In the genomic region with DNA sequence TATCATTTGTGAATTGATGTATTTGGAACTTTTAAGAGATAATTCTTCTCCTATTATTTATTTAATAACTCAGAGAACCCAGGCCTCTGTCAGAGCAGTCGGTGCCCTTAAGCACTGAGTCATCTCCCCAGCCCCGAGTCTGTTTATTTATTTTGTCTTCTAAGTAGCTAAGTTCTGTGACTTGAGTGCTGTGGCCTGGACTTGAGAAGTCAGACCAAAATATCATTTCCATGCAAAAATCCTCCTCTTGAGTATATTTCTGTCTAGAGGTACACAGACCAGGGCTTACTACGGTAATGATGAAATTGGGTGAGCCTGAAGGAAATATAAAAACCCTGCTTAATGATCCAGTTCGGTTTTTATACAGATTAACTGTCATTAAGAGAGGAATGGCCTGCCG, we compare ENCODE assay signal across 17 mouse cellular contexts. TPM values are rescaled to one million over a fixed set of nuclear protein-coding genes. Genes with fewer than 3 reads are reported as not detected.
A peak's percentile ranks its signal among the peaks of the same experiment; 100 is the strongest.
DNase-seq lines count a peak whose midpoint lies in the region; ATAC-seq and TF ChIP-seq lines count a peak whose summit lies in the region.
"Had no signal": no experiment of that assay in that cellular context is flagged by ENCODE, and none has a peak within 500 bp of the region (broad histone marks: within the 10 kb centered on the region; RNA-seq: fewer than 3 reads in every experiment).

No protein-coding gene starts in this region.

- peak overlapping the region; percentile 75; the same call in 1 of the 2 replicates for H3K27ac ChIP-seq in cerebellum, adult 2 months (ENCODE audit: insufficient read depth, low read length)
- H3K27ac ChIP-seq in heart, postnatal 0 days (ENCODE audit: low read depth) = no peak overlapping the region
- H3K27ac ChIP-seq in heart, adult 2 months = no peak overlapping the region
- H3K27ac ChIP-seq in lung, embryonic 14.5 days (ENCODE audit: low read depth) = no peak overlapping the region
- H3K27ac ChIP-seq in neural tube, embryonic 12.5 days = no peak overlapping the region
- H3K27ac ChIP-seq: embryonic facial prominence, embryonic 12.5 days; forebrain, embryonic 15.5 days; heart, embryonic 10.5 days; hindbrain, embryonic 10.5 days; intestine, embryonic 15.5 days had no signal

- no peak overlapping the region for H3K9ac ChIP-seq in heart, postnatal 0 days (replicated peaks; ENCODE audit: low read depth, low read length)
- no peak overlapping the region for H3K9ac ChIP-seq in heart, adult 2 months (ENCODE audit: low read depth, low read length)
- H3K9ac ChIP-seq in lung, embryonic 14.5 days = no peak overlapping the region
- no peak overlapping the region for H3K9ac ChIP-seq in neural tube, embryonic 12.5 days
- H3K9ac ChIP-seq: embryonic facial prominence, embryonic 12.5 days; forebrain, embryonic 15.5 days; intestine, embryonic 15.5 days had no signal

- intact Hi-C loops in heart, adult 2 months (cut with DNase I) = loop anchor here (2.0 kb wide), 1 partner anchor 241 kb away; no protein-coding TSS in a partner anchor

- 52% methylated on average over 5 of the region's 5 CpGs for WGBS in cerebellum, adult 2 months
- WGBS in heart, postnatal 0 days = 65% methylated on average over 5 of the region's 5 CpGs
- 65% methylated on average over 5 of the region's 5 CpGs for WGBS in heart, adult 2 months
- WGBS in lung, embryonic 14.5 days = 36% methylated on average over 5 of the region's 5 CpGs
- 66% methylated on average over 5 of the region's 5 CpGs for WGBS in neural tube, embryonic 12.5 days

- no peak for TF ChIP-seq EP300 in heart, postnatal 0 days (IDR thresholded peaks at IDR 0.05; ENCODE audit: low read depth)
- no peak for TF ChIP-seq EP300 in heart, adult 2 months (IDR thresholded peaks at IDR 0.05; ENCODE audit: insufficient read depth, low read depth, low read length)

- no peaks in the 10 kb centered on the region for H3K36me3 ChIP-seq in heart, postnatal 0 days (replicated peaks; ENCODE audit: control insufficient read depth, insufficient read depth, low read length)
- peaks cover 9% of the 10 kb centered on the region for H3K36me3 ChIP-seq in heart, adult 2 months (ENCODE audit: control insufficient read depth, insufficient read depth, low read length)
- H3K36me3 ChIP-seq in lung, embryonic 14.5 days (ENCODE audit: insufficient read depth) = no peaks in the 10 kb centered on the region
- H3K36me3 ChIP-seq in neural tube, embryonic 12.5 days = no peaks in the 10 kb centered on the region
- H3K36me3 ChIP-seq: embryonic facial prominence, embryonic 12.5 days; forebrain, embryonic 15.5 days; heart, embryonic 10.5 days; hindbrain, embryonic 10.5 days; intestine, embryonic 15.5 days had no signal

- ATAC-seq in heart, postnatal 0 days (ENCODE audit: insufficient read depth, low read depth) = no peak
- no peak for ATAC-seq in lung, embryonic 14.5 days (ENCODE audit: insufficient read depth)
- peak; percentile 41 for ATAC-seq in neural tube, embryonic 12.5 days (ENCODE audit: low FRiP score, low read depth)
- ATAC-seq: activated CD4-positive, CD25-positive, alpha-beta regulatory T cell, adult 4 months; intestine, embryonic 15.5 days; Patski had no signal

- H3K27me3 ChIP-seq in cerebellum, adult 2 months (ENCODE audit: control insufficient read depth, insufficient read depth, low read length) = no peaks in the 10 kb centered on the region
- H3K27me3 ChIP-seq in heart, postnatal 0 days (ENCODE audit: control insufficient read depth, insufficient read depth, low read length) = no peaks in the 10 kb centered on the region
- H3K27me3 ChIP-seq in heart, adult 2 months (ENCODE audit: control insufficient read depth, insufficient read depth, low read length) = no peaks in the 10 kb centered on the region
- no peaks in the 10 kb centered on the region for H3K27me3 ChIP-seq in lung, embryonic 14.5 days (ENCODE audit: insufficient read depth, low read length)
- no peaks in the 10 kb centered on the region for H3K27me3 ChIP-seq in neural tube, embryonic 12.5 days (replicated peaks)
- H3K27me3 ChIP-seq: embryonic facial prominence, embryonic 12.5 days; forebrain, embryonic 15.5 days; intestine, embryonic 15.5 days; Patski had no signal

- peaks cover 3% of the 10 kb centered on the region; the same call in 1 of the 2 replicates for H3K79me2 ChIP-seq in heart, adult 2 months (replicated peaks; ENCODE audit: control insufficient read depth, insufficient read depth, low read length)

- H3K9me3 ChIP-seq in heart, postnatal 0 days (replicated peaks; ENCODE audit: control insufficient read depth, low read length) = no peaks in the 10 kb centered on the region
- no peaks in the 10 kb centered on the region for H3K9me3 ChIP-seq in lung, embryonic 14.5 days (ENCODE audit: low read depth, low read length)
- H3K9me3 ChIP-seq in neural tube, embryonic 12.5 days = no peaks in the 10 kb centered on the region
- H3K9me3 ChIP-seq: embryonic facial prominence, embryonic 12.5 days; forebrain, embryonic 15.5 days; heart, embryonic 10.5 days; hindbrain, embryonic 10.5 days; intestine, embryonic 15.5 days had no signal

- DNase-seq in cerebellum, adult 2 months = no peak
- DNase-seq in cerebellum, postnatal 36 days = no peak
- peak; percentile 4 for DNase-seq in heart, postnatal 0 days (ENCODE audit: low spot score)
- no peak for DNase-seq in heart, adult 2 months
- peak; percentile 33 for DNase-seq in lung, embryonic 14.5 days
- DNase-seq in lung, postnatal 36 days = no peak
- no peak for DNase-seq in neural tube, embryonic 10.5 days (ENCODE audit: extremely low spot score, low spot score)
- DNase-seq: adrenal gland, postnatal 14 days; gastrocnemius, postnatal 14 days had no signal

- no peak overlapping the region for H3K4me3 ChIP-seq in cerebellum, adult 2 months (replicated peaks; ENCODE audit: insufficient read depth, low read depth, low read length)
- H3K4me3 ChIP-seq in heart, postnatal 0 days (ENCODE audit: low read depth, low read length) = no peak overlapping the region
- H3K4me3 ChIP-seq in heart, adult 2 months = no peak overlapping the region
- H3K4me3 ChIP-seq in lung, embryonic 14.5 days (ENCODE audit: low read depth, low read length) = no peak overlapping the region
- no peak overlapping the region for H3K4me3 ChIP-seq in neural tube, embryonic 12.5 days
- H3K4me3 ChIP-seq: embryonic facial prominence, embryonic 12.5 days; forebrain, embryonic 15.5 days; heart, embryonic 10.5 days; hindbrain, embryonic 10.5 days; intestine, embryonic 15.5 days had no signal

- TF ChIP-seq POLR2A in cerebellum, adult 2 months (IDR thresholded peaks at IDR 0.05; ENCODE audit: borderline replicate concordance, insufficient read depth, low read length) = no peak
- TF ChIP-seq POLR2A in heart, adult 2 months (IDR thresholded peaks at IDR 0.05; ENCODE audit: insufficient read depth, low read depth, low read length) = no peak

- H3K4me2 ChIP-seq in heart, postnatal 0 days (ENCODE audit: low read depth, low read length) = no peak overlapping the region
- H3K4me2 ChIP-seq in lung, embryonic 14.5 days = no peak overlapping the region
- no peak overlapping the region for H3K4me2 ChIP-seq in neural tube, embryonic 12.5 days (replicated peaks)
- H3K4me2 ChIP-seq: embryonic facial prominence, embryonic 12.5 days; forebrain, embryonic 15.5 days; intestine, embryonic 15.5 days had no signal

- peaks cover 45% of the 10 kb centered on the region for H3K4me1 ChIP-seq in cerebellum, adult 2 months (ENCODE audit: control insufficient read depth, insufficient read depth, low read length)
- peaks cover 17% of the 10 kb centered on the region; the same call in 1 of the 2 replicates for H3K4me1 ChIP-seq in heart, postnatal 0 days (ENCODE audit: control insufficient read depth, insufficient read depth)
- peaks cover 8% of the 10 kb centered on the region for H3K4me1 ChIP-seq in heart, adult 2 months (ENCODE audit: control insufficient read depth, insufficient read depth, low read length)
- peaks cover 10% of the 10 kb centered on the region; the same call in 1 of the 2 replicates for H3K4me1 ChIP-seq in lung, embryonic 14.5 days (ENCODE audit: insufficient read depth)
- peaks cover 19% of the 10 kb centered on the region for H3K4me1 ChIP-seq in neural tube, embryonic 12.5 days

- TF ChIP-seq CTCF in cerebellum, adult 2 months (IDR thresholded peaks at IDR 0.05; ENCODE audit: borderline replicate concordance, insufficient read depth, low read depth, low read length) = no peak
- no peak for TF ChIP-seq CTCF in heart, postnatal 0 days (IDR thresholded peaks at IDR 0.05; ENCODE audit: low read depth)
- TF ChIP-seq CTCF in heart, adult 2 months (IDR thresholded peaks at IDR 0.05) = no peak
- no peak for TF ChIP-seq CTCF in lung, embryonic 14.5 days (IDR thresholded peaks at IDR 0.05; ENCODE audit: low read depth)

RNA-seq across cellular contexts. Expression of gene Dock4, which starts 52.1 kb away (rescaled TPM):
- 35.6 and 41.5 TPM in 2 replicates for polyA plus RNA-seq in cerebellum, adult 2 months (2012; rRNA removed)
- 6.1 and 9.2 TPM in 2 replicates for total RNA-seq in heart, postnatal 0 days (2014; rRNA removed; ENCODE audit: low replicate concordance)
- polyA plus RNA-seq in heart, postnatal 0 days (2015; fragmentation: Nextera tagmentation; extraction: Ambion mirVana) = 4.2 and 4.4 TPM in 2 replicates
- total RNA-seq in heart, adult 2 months (2021) = 10 to 100 TPM; 11.2 to 13.6 TPM
- polyA plus RNA-seq in heart, adult 2 months (2012; rRNA removed) = 4.3 and 7.5 TPM in 2 replicates
- 24.2 and 28.9 TPM in 2 replicates for polyA plus RNA-seq in lung, embryonic 14.5 days (2014; fragmentation: Nextera tagmentation; extraction: Ambion mirVana)
- 40.2 and 42.7 TPM in 2 replicates for polyA plus RNA-seq in neural tube, embryonic 12.5 days (2016; fragmentation: Nextera tagmentation; extraction: Ambion mirVana)

RNA-seq across cellular contexts. Expression of gene Zfp277, which starts 52.1 kb away (rescaled TPM):
- polyA plus RNA-seq in cerebellum, adult 2 months (2012; rRNA removed) = 14.3 and 15.8 TPM in 2 replicates
- 17.9 and 23.4 TPM in 2 replicates for total RNA-seq in heart, postnatal 0 days (2014; rRNA removed; ENCODE audit: low replicate concordance)
- 22.5 and 24.9 TPM in 2 replicates for polyA plus RNA-seq in heart, postnatal 0 days (2015; fragmentation: Nextera tagmentation; extraction: Ambion mirVana)
- 10 to 100 TPM; 10.6 to 10.9 TPM for total RNA-seq in heart, adult 2 months (2021)
- 5.2 and 8.5 TPM in 2 replicates for polyA plus RNA-seq in heart, adult 2 months (2012; rRNA removed)
- polyA plus RNA-seq in lung, embryonic 14.5 days (2014; fragmentation: Nextera tagmentation; extraction: Ambion mirVana) = 45.5 and 46.7 TPM in 2 replicates
- 30.7 and 31.2 TPM in 2 replicates for polyA plus RNA-seq in neural tube, embryonic 12.5 days (2016; fragmentation: Nextera tagmentation; extraction: Ambion mirVana)

Comparison
In these comparisons a context has a peak if more than half of its experiments do, and no peak if none do; other contexts are left out.
1. DNase-seq: peak in heart, postnatal 0 days (single experiment) and lung, embryonic 14.5 days (single experiment); none in cerebellum, adult 2 months (0 of 2), cerebellum, postnatal 36 days (0 of 2), heart, adult 2 months (0 of 2), lung, postnatal 36 days (single experiment) and neural tube, embryonic 10.5 days (single experiment).